Mouse (Mus musculus) myocyte (in vitro differentiated cells): Measurements from ENCODE around the gene Usp6nl. TPM values are rescaled to one million over a fixed set of nuclear protein-coding genes. Genes with fewer than 3 reads are reported as not detected.

Experiments
- H3K27me3 ChIP-seq: one replicate; pipeline ENCODE4 v1.6.1; 2011; ENCODE audit not compliant: control insufficient read depth, insufficient read depth, insufficient read length
- H3K36me3 ChIP-seq: one replicate; pipeline ENCODE4 v1.6.1; 2011; ENCODE audit not compliant: control insufficient read depth, insufficient read depth
- H3K4me2 ChIP-seq: one replicate; pipeline ENCODE4 v1.6.1; 2011; ENCODE audit warnings: low read depth, control low read depth
- H3K4me3 ChIP-seq: one replicate; pipeline ENCODE4 v1.5.1; 2011; ENCODE audit warnings: mild to moderate bottlenecking, control low read depth, moderate library complexity
- H3K79me2 ChIP-seq: one replicate; pipeline ENCODE4 v1.6.1; 2011; ENCODE audit not compliant: control insufficient read depth, insufficient read depth
- H3ac ChIP-seq: one replicate; pipeline ENCODE4 v1.6.1; 2011; ENCODE audit not compliant: control insufficient read depth, insufficient read length
- CEBPB ChIP-seq: IDR thresholded peaks from 2 replicates; pipeline ENCODE4 v1.6.1; 2011; ENCODE audit warnings: mild to moderate bottlenecking, moderate library complexity; ENCODE audit not compliant: poor library complexity, insufficient read depth, severe bottlenecking
- E2F4 ChIP-seq: IDR thresholded peaks from one replicate; pipeline ENCODE4 v1.6.1; 2011; ENCODE audit warnings: mild to moderate bottlenecking, control low read depth, moderate library complexity; ENCODE audit not compliant: insufficient read depth
- MAX ChIP-seq: IDR thresholded peaks from one replicate; pipeline ENCODE4 v1.6.1; 2011; ENCODE audit warnings: low read depth, mild to moderate bottlenecking, control low read depth
- MYOD1 ChIP-seq, 3 experiments: IDR thresholded peaks; one replicate each; pipeline ENCODE4 v1.6.1; 2011; ENCODE audit warnings: control low read depth in 2 of 3, low read depth in 2 of 3, mild to moderate bottlenecking in 2 of 3, moderate library complexity in 1 of 3; ENCODE audit not compliant: insufficient read length in 2 of 3, control insufficient read depth in 1 of 3
- MYOG ChIP-seq, 3 experiments: IDR thresholded peaks; one replicate each; pipeline ENCODE4 v1.6.1; 2011; ENCODE audit warnings: control low read depth in 2 of 3, low read depth in 2 of 3, mild to moderate bottlenecking in 2 of 3; ENCODE audit not compliant: insufficient read length in 2 of 3, control insufficient read depth in 1 of 3, insufficient read depth in 1 of 3
- POLR2A ChIP-seq: IDR thresholded peaks from one replicate; pipeline ENCODE4 v1.6.1; 2011; ENCODE audit warnings: low read depth, mild to moderate bottlenecking, control low read depth, moderate library complexity; ENCODE audit not compliant: insufficient read length
- POLR2AphosphoS2 ChIP-seq: IDR thresholded peaks from one replicate; pipeline ENCODE4 v1.6.1; 2011; ENCODE audit warnings: low read depth, control low read depth; ENCODE audit not compliant: insufficient read length
- REST ChIP-seq: IDR thresholded peaks from one replicate; pipeline ENCODE4 v1.6.1; 2011; ENCODE audit warnings: mild to moderate bottlenecking, control low read depth, moderate library complexity; ENCODE audit not compliant: insufficient read depth, insufficient read length
- SRF ChIP-seq: IDR thresholded peaks from one replicate; pipeline ENCODE4 v1.6.1; 2011; ENCODE audit warnings: low read depth; ENCODE audit not compliant: control insufficient read depth, insufficient read length
- TCF12 ChIP-seq: IDR thresholded peaks from one replicate; pipeline ENCODE4 v1.6.1; 2011; ENCODE audit warnings: mild to moderate bottlenecking, control low read depth; ENCODE audit not compliant: poor library complexity, insufficient read depth, severe bottlenecking
- TCF3 ChIP-seq: IDR thresholded peaks from one replicate; pipeline ENCODE4 v1.6.1; 2011; ENCODE audit warnings: low read depth, control low read depth; ENCODE audit not compliant: insufficient read length
- USF1 ChIP-seq: IDR thresholded peaks from one replicate; pipeline ENCODE4 v1.6.1; 2011; ENCODE audit warnings: low read depth, mild to moderate bottlenecking, control low read depth, moderate library complexity
- polyA plus RNA-seq: library from polyadenylated mRNA; unstranded; fragments of >200 nt; fragmentation: generic; extraction: Trizol; gene quantifications from one replicate; pipeline ENCODE4 v1.2.1, GENCODE M21; 2012; ENCODE audit warnings: missing spikeins

Usp6nl gene
- polyA plus RNA-seq, 1 experiment: 7.6 TPM

DNA sequence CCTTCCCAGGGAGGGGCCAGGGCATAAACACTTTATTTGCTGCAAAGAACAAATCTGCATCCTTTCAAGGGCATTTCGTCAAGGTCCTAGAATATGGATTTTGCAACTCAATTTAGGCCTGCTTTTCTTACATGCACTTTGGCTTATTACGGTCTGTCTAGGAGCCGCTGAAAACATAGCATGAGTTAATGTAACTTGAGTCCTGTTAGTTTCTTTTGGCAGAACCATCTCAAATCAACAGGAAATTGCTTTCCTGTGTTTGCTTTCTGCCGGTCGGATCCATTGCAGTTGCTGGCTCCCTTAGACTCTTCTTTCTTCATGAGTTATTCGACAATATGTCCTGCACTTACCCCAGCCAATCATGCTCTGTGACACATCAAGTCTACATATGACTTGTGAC is 143.9 kb downstream of the Usp6nl start:
- TF ChIP-seq E2F4: no peak
- no peak for TF ChIP-seq MAX
- no peak for TF ChIP-seq CEBPB
- TF ChIP-seq MYOG (IDR thresholded peaks at IDR 0.05; ENCODE audit: control insufficient read depth in 1 of 3, insufficient read depth in 1 of 3, insufficient read length in 2 of 3, low read depth in 2 of 3): no peak
- no peak for TF ChIP-seq POLR2A
- no peak for TF ChIP-seq TCF12
- Histone ChIP-seq H3K36me3 (no peaks in the 10 kb centered on the region), H3K4me3 (no peak overlapping the region), H3ac (no peak overlapping the region), H3K27me3 (no peaks in the 10 kb centered on the region), H3K79me2 (no peaks in the 10 kb centered on the region), H3K4me2 (no peak overlapping the region)

DNA sequence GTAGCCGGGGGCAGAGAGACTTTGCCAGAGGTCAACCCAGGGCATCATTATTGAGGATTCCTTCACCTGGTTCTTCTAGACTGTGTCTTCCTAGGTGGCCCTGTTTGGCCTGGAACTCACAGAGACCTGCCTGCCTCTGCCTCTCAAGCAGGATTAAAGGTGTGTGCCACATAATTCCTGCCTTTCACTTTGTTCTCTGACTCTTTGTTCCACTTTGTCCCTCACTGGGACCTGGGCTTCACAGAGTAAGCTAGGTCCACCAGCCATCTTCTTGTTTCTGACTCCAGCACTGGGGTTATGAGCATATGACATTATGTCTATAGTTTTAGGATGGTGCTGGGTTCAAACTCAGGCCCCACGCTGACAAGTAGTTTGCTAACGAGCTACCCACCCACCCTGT is 144.9 kb downstream of the Usp6nl start:
- H3K4me2 ChIP-seq: no peak overlapping the region
- H3K27me3 ChIP-seq: no peaks in the 10 kb centered on the region
- H3K4me3 ChIP-seq: no peak overlapping the region
- H3ac ChIP-seq: no peak overlapping the region
- no peaks in the 10 kb centered on the region for H3K36me3 ChIP-seq
- no peaks in the 10 kb centered on the region for H3K79me2 ChIP-seq
- TF ChIP-seq POLR2AphosphoS2 (no peak), POLR2A (no peak), MAX (no peak), E2F4 (no peak), TCF3 (no peak), CEBPB (no peak), REST (no peak)

DNA sequence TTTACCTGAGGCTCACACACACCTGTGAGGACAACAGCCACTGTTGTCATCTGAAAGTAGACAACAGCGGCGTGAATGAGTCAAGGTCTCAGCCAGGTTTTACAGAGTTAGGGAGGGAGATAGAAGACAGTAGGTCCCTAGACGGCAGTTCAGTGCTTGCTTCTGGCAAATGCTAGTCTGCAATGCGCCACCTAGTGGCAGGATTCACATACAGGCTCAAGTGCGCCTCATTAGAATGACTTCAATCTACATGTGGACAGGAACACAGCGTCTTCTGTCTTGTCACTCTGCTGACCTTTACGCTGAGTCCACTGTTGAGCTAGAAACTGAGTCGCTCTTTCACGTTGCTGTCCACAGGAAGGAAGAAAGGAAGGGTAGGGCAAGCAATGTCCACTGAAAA is 146.7 kb downstream of the Usp6nl start:
- no peaks in the 10 kb centered on the region for H3K36me3 ChIP-seq
- H3K79me2 ChIP-seq: no peaks in the 10 kb centered on the region
- H3ac ChIP-seq: no peak overlapping the region
- no peak overlapping the region for H3K4me2 ChIP-seq
- H3K27me3 ChIP-seq: peaks cover 5% of the 10 kb centered on the region
- H3K4me3 ChIP-seq: no peak overlapping the region
- TF ChIP-seq POLR2A (no peak), TCF12 (no peak), TCF3 (no peak), MYOD1 (IDR thresholded peaks at IDR 0.05; ENCODE audit: control insufficient read depth in 1 of 3, insufficient read length in 2 of 3, low read depth in 2 of 3) (no peak), MAX (no peak), REST (no peak), SRF (no peak), E2F4 (no peak), USF1 (no peak), POLR2AphosphoS2 (no peak), MYOG (IDR thresholded peaks at IDR 0.05; ENCODE audit: control insufficient read depth in 1 of 3, insufficient read depth in 1 of 3, insufficient read length in 2 of 3, low read depth in 2 of 3) (no peak), CEBPB (no peak)

DNA sequence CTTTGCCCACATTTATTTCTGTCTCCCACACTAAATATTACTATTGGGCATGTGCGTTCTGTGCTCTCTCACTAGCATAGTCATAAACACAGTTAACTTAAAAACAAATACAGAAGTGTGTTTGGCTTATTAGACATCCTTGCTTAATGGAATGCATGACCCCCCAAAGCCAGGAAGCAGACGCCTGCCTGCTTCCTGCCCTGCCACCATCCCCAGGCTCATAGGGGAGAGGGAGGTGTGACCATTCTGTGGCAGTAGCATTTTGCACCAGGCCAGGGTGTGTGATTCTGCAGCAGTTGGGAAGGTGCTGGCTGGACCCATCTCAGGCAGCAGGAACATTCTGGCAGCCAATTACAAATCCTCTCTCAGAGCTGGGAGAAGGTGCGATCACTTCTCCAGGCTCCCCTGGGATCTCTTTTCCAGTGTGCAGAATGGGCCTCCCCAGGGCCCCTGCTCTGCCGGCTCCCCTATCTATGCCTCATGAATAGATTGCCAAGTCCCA is 148.7 kb downstream of the Usp6nl start:
- H3K4me2 ChIP-seq: no peak overlapping the region
- no peak for TF ChIP-seq USF1
- no peak for TF ChIP-seq CEBPB
- TF ChIP-seq MYOD1 (IDR thresholded peaks at IDR 0.05; ENCODE audit: control insufficient read depth in 1 of 3, insufficient read length in 2 of 3, low read depth in 2 of 3): no peak
- TF ChIP-seq POLR2A: no peak
- TF ChIP-seq MYOG (IDR thresholded peaks at IDR 0.05; ENCODE audit: control insufficient read depth in 1 of 3, insufficient read depth in 1 of 3, insufficient read length in 2 of 3, low read depth in 2 of 3): no peak
- TF ChIP-seq E2F4: no peak
- no peak for TF ChIP-seq TCF3
- no peak overlapping the region for H3K4me3 ChIP-seq
- H3K27me3 ChIP-seq: peaks cover 5% of the 10 kb centered on the region
- no peak overlapping the region for H3ac ChIP-seq
- H3K36me3 ChIP-seq: no peaks in the 10 kb centered on the region
- H3K79me2 ChIP-seq: no peaks in the 10 kb centered on the region

DNA sequence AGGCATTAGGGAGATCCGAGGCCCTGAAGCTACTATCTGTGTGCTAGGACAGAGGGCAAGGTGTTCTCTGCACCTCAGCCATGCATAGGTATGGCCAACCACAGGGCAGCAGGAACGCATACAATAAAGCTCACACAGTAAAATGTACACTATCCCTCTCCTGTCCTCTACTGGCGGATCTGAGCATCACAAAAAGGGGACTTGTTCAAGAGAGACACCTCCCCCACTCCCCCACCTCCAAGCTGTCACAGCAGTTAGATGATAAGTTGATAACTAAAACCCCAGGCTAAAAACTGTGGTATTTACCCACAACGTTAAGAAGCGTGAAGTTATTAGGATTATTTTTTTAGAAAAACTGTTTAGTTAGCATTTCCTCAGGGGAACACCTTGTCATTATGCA is 151.4 kb downstream of the Usp6nl start:
- no peaks in the 10 kb centered on the region for H3K79me2 ChIP-seq
- H3K27me3 ChIP-seq: peaks cover 5% of the 10 kb centered on the region
- no peak overlapping the region for H3K4me3 ChIP-seq
- no peak for TF ChIP-seq REST
- no peak for TF ChIP-seq SRF
- TF ChIP-seq TCF3: no peak
- no peak for TF ChIP-seq E2F4
- no peak for TF ChIP-seq CEBPB
- TF ChIP-seq POLR2AphosphoS2: no peak
- TF ChIP-seq MAX: no peak
- TF ChIP-seq TCF12: no peak
- TF ChIP-seq MYOG (IDR thresholded peaks at IDR 0.05; ENCODE audit: control insufficient read depth in 1 of 3, insufficient read depth in 1 of 3, insufficient read length in 2 of 3, low read depth in 2 of 3): no peak
- TF ChIP-seq USF1: no peak
- TF ChIP-seq MYOD1 (IDR thresholded peaks at IDR 0.05; ENCODE audit: control insufficient read depth in 1 of 3, insufficient read length in 2 of 3, low read depth in 2 of 3): no peak
- no peak for TF ChIP-seq POLR2A
- no peak overlapping the region for H3ac ChIP-seq
- H3K4me2 ChIP-seq: no peak overlapping the region
- no peaks in the 10 kb centered on the region for H3K36me3 ChIP-seq
